Mouse (Mus musculus) embryo, embryonic 10 days (tissue): ENCODE measurements around the gene Gm49387.

ENCODE experiments used
- DNase-seq: peaks from one replicate; pipeline ENCODE4 v3.0.0-alpha.2; 2015; ENCODE audit warnings: low spot score

Gm49387 gene

GRCm38 (mm10) chr14:31575866-31576265, 64.8 kb downstream of the Gm49387 start:
- no peak for DNase-seq

GRCm38 (mm10) chr14:31574903-31575665, 65.6 kb downstream of the Gm49387 start:
- DNase-seq, result no peak

DNA sequence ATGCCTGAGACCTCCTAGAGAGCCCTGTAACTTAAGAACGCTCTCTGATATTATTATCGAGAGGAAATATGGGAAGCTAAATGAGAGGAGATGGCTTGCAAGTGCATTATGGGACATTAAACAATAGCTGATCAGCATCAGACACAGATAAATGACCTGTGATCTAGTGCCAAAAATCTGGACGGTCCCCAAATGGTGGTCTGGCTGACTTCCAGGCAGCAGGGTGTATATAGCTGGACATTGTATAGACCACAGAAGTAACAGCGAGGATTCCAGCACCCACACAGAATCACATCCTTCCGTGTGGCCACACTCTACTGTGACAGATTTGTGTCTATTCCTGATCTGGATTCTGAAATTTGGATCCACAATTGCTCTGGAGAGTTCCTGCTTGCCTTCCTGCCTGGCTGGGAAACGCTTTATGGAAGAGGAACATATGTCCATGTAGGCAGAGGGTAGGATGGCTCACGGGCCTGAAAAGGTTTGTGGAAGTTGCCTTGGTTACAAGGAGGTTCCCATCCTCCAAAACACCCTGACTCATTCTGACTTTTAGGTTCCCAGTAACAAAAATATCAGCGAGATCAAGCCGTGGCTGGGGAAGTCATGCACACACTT, 68.0 kb downstream of the Gm49387 start:
- DNase-seq, result no peak

GRCm38 (mm10) chr14:31571419-31571818, 69.3 kb downstream of the Gm49387 start:
- DNase-seq, result no peak

DNA sequence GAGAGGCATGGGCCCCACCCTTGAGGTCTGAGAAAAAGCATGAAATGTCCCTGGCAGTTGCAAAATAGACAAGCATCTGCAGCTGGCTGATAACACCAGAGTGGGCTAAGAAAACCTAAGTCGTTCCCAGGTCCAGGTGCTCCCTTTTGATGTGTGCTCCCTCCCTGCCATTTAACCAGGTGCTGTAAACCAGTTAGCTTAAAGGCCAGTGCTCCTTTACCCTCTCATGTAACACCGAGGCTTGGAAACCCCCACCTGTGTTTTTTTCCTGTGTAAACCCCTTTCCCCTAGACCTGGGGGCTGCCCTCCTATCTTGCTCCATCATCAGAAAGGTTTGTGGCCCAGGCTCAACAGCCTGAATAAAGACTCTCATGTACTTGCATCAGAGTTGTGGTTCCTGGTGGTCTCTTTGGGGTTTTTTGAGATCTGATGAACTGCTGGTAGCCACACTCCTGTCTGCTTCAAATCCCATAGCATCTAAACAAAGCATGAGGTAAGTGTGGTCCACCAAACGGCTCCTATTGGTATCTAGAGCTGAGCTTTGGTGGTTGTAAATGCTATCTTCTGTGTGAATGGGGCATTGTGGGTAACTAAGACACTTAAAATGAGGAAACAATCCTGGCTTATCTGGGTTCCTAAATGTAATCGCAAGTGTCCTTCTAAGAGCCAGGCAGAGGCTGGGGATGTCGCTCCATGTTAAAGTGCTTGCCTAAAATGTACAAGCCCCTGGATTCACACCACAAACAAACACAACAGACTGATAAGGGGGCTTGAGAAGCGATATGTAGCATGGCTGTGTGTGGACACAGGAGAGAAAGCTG, 70.3 kb downstream of the Gm49387 start:
- DNase-seq, result no peak

GRCm38 (mm10) chr14:31569151-31569631, 71.5 kb downstream of the Gm49387 start:
- no peak for DNase-seq

DNA sequence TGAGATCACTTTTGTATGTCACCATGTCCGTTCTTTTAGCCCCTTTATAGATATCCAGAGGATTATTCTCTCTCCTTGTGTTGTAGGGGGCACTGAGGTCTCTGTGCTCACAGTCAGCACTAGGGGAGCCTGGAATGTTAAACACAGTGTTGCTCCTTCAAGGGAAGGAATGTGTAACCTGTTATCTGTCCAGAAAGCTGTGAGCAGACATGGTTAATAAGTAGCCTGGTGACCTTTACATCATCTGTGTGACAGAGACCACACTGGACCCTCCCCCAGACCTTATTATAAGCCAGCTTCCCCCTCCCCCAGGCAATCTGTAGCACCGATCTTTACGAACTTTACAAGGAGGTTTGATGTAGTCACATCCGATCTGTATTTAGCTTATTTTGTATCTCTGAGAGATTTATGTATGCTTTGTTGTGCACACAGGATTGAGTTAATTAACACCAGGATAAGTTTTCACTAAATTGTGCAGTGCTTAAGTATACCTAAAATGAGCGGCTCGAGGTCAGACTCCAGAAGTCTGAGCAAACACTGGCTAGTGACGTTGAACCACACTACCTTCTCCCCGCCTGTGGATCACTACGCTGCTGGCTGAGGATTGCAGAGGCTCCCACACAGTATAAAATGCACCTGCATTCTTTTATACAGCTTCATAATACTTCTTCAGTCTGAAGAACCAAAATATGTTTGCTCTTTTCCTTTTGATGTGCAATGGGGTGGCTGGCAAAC, 75.0 kb downstream of the Gm49387 start:
- DNase-seq, result peak; percentile 35

GRCm38 (mm10) chr14:31564452-31565179, 76.1 kb downstream of the Gm49387 start:
- DNase-seq, result peak; percentile 69

GRCm38 (mm10) chr14:31560886-31561285, 79.8 kb downstream of the Gm49387 start:
- DNase-seq, result no peak

- no peak for DNase-seq
Measured at GRCm38 (mm10) chr14:31559216-31559615, 81.5 kb downstream of the Gm49387 start.

DNA sequence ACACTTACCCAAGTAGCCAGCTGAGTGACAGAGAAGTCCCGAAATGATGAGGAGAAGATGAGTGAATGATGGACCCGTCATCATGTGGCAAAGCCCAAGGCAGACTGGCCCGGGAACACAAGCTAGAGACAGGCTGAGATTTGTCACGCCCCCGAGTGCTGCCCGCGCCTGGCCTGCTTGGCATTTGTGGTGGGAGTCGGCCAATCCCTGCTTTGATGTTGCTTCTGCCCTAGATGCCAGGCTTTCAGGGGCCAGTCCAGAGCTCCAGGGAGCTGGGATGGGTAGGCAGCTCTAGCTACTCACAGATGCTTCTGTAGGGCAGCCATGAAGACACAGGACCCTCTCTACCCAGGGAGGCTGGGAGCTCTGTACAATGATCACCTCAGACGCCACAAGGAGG, 82.9 kb downstream of the Gm49387 start:
- no peak for DNase-seq

- DNase-seq, result no peak
Measured at GRCm38 (mm10) chr14:31557273-31557672, 83.4 kb downstream of the Gm49387 start.

- no peak for DNase-seq
Measured at GRCm38 (mm10) chr14:31556526-31557260, 84.0 kb downstream of the Gm49387 start.

GRCm38 (mm10) chr14:31555963-31556434, 84.7 kb downstream of the Gm49387 start:
- DNase-seq, result no peak

DNA sequence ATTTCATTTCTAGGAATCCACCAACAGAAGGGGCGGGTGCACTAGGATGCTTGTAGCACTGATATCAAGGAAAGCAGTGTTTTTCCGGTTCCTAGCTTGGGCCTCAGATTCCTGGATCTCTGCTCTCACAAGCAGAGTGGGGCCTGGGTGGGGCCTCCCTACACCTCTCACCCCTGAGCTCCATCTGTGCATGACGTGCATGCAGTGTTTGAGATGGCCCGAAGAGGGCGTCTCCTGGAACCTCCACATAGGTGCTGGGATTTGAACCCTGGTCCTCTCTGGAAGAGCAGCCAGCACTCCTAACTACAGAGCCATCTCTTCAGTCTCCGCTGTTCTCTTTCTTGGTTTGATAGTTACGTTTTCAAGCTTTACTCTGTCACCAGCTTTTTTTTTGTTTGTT, 85.7 kb downstream of the Gm49387 start:
- DNase-seq, result no peak

GRCm38 (mm10) chr14:31543885-31544442, 96.7 kb downstream of the Gm49387 start:
- DNase-seq, result no peak

GRCm38 (mm10) chr14:31537298-31537697, 103.4 kb downstream of the Gm49387 start:
- DNase-seq, result no peak

- no peak for DNase-seq
Measured at GRCm38 (mm10) chr14:31532656-31533055, 108.0 kb downstream of the Gm49387 start.

DNA sequence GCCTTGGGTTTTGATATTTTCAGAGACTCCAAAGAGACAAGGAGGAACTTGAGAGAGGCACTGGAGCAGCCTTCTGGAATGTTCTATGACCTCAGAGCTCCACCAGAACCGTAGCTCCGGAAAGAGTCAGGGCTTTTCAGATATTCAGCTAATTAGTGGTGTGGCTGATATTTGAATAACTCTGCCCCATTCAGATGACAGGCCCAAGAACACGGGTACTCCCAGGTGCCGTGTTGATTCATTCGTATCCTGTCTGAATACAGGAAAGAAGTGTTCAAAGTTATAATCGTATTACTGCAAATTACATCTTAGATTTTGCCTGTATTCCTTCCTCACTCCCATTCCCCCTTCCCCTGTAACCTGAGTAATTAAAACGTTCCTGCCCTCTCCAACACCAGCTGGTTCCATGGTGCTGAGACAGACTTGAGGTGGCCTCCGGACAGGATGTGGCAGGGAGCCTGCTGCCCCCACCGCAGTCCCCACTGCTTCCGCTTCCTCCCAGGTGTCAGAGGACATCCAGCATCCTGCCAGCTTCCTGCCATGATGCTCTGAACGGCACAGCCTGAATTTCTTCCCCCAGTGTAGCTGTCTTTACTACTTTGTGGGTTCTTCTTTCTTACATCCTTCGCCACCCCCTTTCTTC, 109.1 kb downstream of the Gm49387 start:
- DNase-seq, result peak; percentile 36

GRCm38 (mm10) chr14:31530847-31531246, 109.8 kb downstream of the Gm49387 start:
- DNase-seq, result no peak
